Mouse (Mus musculus) megakaryocyte, embryonic 14.5 days (primary cell): ENCODE results near the gene D330045A20Rik. TPM values are rescaled to one million over a fixed set of nuclear protein-coding genes. Genes with fewer than 3 reads are reported as not detected.
"Not testable (repeated sequence)": the region's sequence is repeated elsewhere in the genome, so short reads cannot be mapped to it uniquely, and the experiment has no call there.

ENCODE experiments used
- H3K27me3 ChIP-seq: replicated peaks from 2 replicates; pipeline ENCODE3; 2012; ENCODE audit warnings: inconsistent platforms
- H3K36me3 ChIP-seq: replicated peaks from 2 replicates; pipeline ENCODE3; 2012; ENCODE audit warnings: low read length, inconsistent platforms, mixed read lengths
- H3K4me1 ChIP-seq: 2 replicates; pipeline ENCODE4 v1.6.1; 2012; ENCODE audit warnings: inconsistent platforms
- H3K4me3 ChIP-seq: replicated peaks from 2 replicates; pipeline ENCODE3; 2012; ENCODE audit warnings: moderate library complexity, mild to moderate bottlenecking, inconsistent platforms
- H3K9me3 ChIP-seq: 2 replicates; pipeline ENCODE4 v1.6.1; 2012; ENCODE audit warnings: inconsistent platforms
- FLI1 ChIP-seq: IDR thresholded peaks from 2 replicates; pipeline ENCODE4 v1.6.1; 2012; ENCODE audit warnings: low read length, inconsistent platforms, mixed read lengths
- GATA1 ChIP-seq: IDR thresholded peaks from 3 replicates; pipeline ENCODE4 v1.6.1; 2012; ENCODE audit warnings: mixed read lengths, low read length, inconsistent platforms, borderline replicate concordance
- polyA plus RNA-seq: library from polyadenylated mRNA; stranded (reverse); fragments of >175 nt; gene quantifications from 2 replicates; pipeline ENCODE4 v1.2.3, GENCODE M21; 2012; ENCODE audit warnings: low replicate concordance; ENCODE audit not compliant: insufficient read depth

D330045A20Rik gene
- polyA plus RNA-seq = not detected in 2 replicates

DNA sequence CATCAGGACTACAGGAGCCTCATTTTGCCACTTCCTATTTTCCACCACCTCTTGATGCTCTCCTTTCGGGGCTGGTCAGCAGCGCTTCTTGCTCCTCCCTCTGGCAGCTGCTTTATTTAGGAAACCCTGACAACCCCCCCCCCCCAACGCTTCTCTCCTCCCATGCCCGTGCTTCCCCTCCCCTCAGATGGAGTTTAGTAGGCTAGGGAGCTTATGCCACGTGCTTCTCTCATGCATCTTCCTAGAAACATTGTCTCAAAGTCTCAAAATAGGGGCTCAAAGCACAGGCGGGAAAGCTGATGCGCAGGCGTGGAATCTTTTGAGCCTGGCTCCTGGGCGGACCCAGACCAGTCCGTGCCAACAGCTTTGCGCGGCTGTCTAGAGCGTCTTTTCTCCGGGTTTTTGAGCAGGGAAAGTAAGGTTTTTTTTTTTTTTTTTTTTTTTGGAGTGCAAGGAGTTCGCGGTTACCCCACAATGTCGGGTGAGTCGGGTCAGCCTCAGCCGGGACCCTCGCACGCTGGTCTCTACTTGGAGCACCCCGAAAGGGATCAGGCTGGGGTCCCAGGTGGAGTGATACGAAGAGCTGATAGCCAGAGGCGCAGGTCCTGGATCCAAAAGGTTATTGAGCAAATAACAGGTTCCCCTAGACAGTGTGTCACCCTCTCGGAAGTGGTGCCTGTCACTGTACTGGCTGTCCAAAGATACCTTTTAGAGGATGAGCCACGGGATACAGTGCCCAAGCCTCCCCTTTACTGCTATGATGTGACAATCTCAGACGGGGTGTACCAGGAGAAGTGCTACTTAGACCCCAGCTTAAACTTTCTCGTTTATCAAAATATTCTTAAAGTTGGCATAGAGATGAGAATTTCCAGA lies at the start of gene D330045A20Rik:
D330045A20Rik (plus strand) TSS at position 346 of the 873 bp plus-strand sequence.
- Histone ChIP-seq H3K36me3 (no peaks in the 10 kb centered on the region), H3K9me3 (no peaks in the 10 kb centered on the region), H3K4me3 (peak within 1 kb of the TSS; percentile 83), H3K4me1 (peaks cover 2% of the 10 kb centered on the region; the same call in 1 of the 2 replicates), H3K27me3 (peaks cover 4% of the 10 kb centered on the region)
- TF ChIP-seq FLI1 (no peak), GATA1 (no peak)

GRCm38 (mm10) chrX:139432550-139432949 lies 47.6 kb upstream of the D330045A20Rik start:
- H3K9me3 ChIP-seq = no peaks in the 10 kb centered on the region
- TF ChIP-seq GATA1 = no peak
- no peak for TF ChIP-seq FLI1
- peak overlapping the region; percentile 62 for H3K4me3 ChIP-seq
- H3K36me3 ChIP-seq = no peaks in the 10 kb centered on the region
- H3K27me3 ChIP-seq = peaks cover 3% of the 10 kb centered on the region
- peaks cover 4% of the 10 kb centered on the region; the same call in 1 of the 2 replicates for H3K4me1 ChIP-seq

GRCm38 (mm10) chrX:139435202-139435601 lies 45.0 kb upstream of the D330045A20Rik start:
- no peak for TF ChIP-seq GATA1
- TF ChIP-seq FLI1 = no peak
- Histone ChIP-seq H3K27me3 (peaks cover 3% of the 10 kb centered on the region), H3K36me3 (no peaks in the 10 kb centered on the region), H3K4me1 (peaks cover 4% of the 10 kb centered on the region; the same call in 1 of the 2 replicates), H3K4me3 (no peak overlapping the region), H3K9me3 (no peaks in the 10 kb centered on the region)

- not testable (repeated sequence) for H3K27me3 ChIP-seq, H3K4me1 ChIP-seq, H3K4me3 ChIP-seq, H3K36me3 ChIP-seq, H3K9me3 ChIP-seq
These were observed 39.1 kb upstream of the D330045A20Rik start for GRCm38 (mm10) chrX:139441057-139441456.

DNA sequence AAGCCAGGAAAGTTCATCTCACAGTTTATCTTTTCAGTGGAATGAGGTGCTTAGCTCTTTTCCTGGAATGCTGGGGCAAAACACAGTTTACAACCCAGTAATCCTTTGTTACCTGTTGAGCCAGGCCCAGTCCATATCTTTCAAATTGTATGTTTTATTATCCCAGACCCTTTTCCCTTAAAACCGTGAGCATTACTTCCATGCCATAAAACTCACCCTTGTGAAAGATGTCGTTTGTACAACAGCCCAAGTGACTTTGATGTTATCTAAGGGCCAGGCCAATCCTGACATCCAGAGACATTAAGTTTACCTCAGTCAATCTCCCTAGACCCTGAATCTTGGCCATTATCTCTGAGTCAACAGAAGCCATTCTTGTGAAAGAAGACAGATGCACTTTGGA lies 23.4 kb upstream of the D330045A20Rik start:
- no peak overlapping the region for H3K4me3 ChIP-seq
- no peaks in the 10 kb centered on the region for H3K27me3 ChIP-seq
- no peaks in the 10 kb centered on the region for H3K4me1 ChIP-seq
- TF ChIP-seq GATA1 (no peak), FLI1 (no peak)
- no peaks in the 10 kb centered on the region for H3K36me3 ChIP-seq
- no peaks in the 10 kb centered on the region for H3K9me3 ChIP-seq

DNA sequence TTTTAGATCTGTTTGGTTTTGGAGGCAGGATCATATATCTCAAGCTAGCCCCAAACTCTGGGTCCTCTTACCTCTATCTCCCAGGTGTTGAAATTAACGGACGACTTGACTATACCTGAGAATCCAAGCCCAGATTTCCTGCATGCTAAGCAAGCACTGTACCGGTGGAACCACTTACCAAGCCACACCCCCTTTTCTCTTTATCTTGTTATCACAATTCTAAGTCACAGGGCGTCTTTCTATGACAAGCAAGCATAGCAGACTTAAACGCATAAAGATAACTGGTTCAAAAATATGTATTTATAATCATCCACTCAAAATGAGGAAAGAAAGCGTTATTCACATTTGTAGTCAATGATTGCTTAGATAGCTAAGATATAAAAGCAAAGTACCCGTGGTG lies 1.9 kb downstream of the D330045A20Rik start:
- TF ChIP-seq GATA1 = no peak
- no peak for TF ChIP-seq FLI1
- Histone ChIP-seq H3K27me3 (peaks cover 4% of the 10 kb centered on the region), H3K4me3 (no peak overlapping the region), H3K9me3 (no peaks in the 10 kb centered on the region), H3K4me1 (peaks cover 3% of the 10 kb centered on the region; the same call in 1 of the 2 replicates), H3K36me3 (no peaks in the 10 kb centered on the region)

DNA sequence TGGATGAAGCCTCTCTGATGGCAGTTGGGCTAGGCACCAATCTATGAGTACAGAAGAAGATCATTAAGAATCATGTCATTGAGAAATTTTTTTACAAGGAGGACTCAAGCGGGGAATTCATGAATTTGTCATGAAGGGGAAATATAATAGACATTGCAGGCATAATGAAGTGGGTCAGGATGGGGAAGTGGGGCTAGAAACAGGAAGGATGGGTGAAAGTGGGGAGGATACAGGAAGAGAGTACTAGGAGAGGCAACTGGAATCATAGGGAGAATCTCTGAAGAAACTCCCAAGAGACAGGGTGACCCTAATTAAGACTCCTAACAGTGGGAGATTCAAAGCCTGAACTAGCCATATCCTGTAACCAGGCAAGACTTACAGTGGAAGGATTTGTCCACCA lies 4.8 kb downstream of the D330045A20Rik start:
- H3K36me3 ChIP-seq = no peaks in the 10 kb centered on the region
- H3K9me3 ChIP-seq = no peaks in the 10 kb centered on the region
- H3K4me1 ChIP-seq = peaks cover 3% of the 10 kb centered on the region; the same call in 1 of the 2 replicates
- H3K27me3 ChIP-seq = peaks cover 3% of the 10 kb centered on the region
- no peak overlapping the region for H3K4me3 ChIP-seq
- no peak for TF ChIP-seq FLI1
- no peak for TF ChIP-seq GATA1

DNA sequence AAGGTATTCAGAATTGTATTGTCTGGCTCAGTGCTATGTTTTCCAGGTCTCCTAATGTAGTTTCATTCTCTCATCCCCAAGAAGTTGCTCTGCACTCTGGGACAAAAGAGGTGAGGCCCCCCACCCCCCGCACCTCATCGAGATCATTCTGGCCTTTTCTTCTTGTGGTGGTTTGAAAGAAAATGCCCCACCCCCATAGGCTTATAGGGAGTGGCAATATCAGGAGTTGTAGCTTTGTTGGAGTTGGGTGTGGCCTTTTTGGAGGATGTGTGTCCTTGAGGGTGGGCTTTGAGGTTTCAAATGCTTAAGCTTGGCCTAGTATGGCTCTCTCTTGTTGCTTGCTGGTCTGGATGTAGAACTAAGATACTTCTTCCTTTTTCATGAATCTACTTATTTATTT lies 36.0 kb downstream of the D330045A20Rik start:
- Histone ChIP-seq H3K9me3 (no peaks in the 10 kb centered on the region), H3K36me3 (no peaks in the 10 kb centered on the region), H3K27me3 (no peaks in the 10 kb centered on the region), H3K4me1 (no peaks in the 10 kb centered on the region), H3K4me3 (no peak overlapping the region)
- no peak for TF ChIP-seq GATA1
- no peak for TF ChIP-seq FLI1

GRCm38 (mm10) chrX:139519251-139519650 lies 39.1 kb downstream of the D330045A20Rik start:
- peaks cover under 1% of the 10 kb centered on the region for H3K27me3 ChIP-seq

More at GRCm38 (mm10) chrX:139519251-139519650, 39.1 kb downstream of the D330045A20Rik start:
- Histone ChIP-seq H3K9me3 (no peaks in the 10 kb centered on the region), H3K4me3 (no peak overlapping the region), H3K4me1 (no peaks in the 10 kb centered on the region), H3K36me3 (no peaks in the 10 kb centered on the region)
- TF ChIP-seq GATA1 = no peak
- no peak for TF ChIP-seq FLI1
